Mouse (Mus musculus) CH12.LX (cell line): ENCODE results near the gene Fli1.

Experiments used
- CTCF ChIP-seq, 2 experiments: IDR thresholded peaks in 1 of 2; conservative IDR thresholded peaks in 1 of 2; 2 replicates each; pipeline ENCODE4 v1.5.1; 2011 to 2012; ENCODE audit warnings: low read depth in 2 of 2, low read length in 2 of 2, improper control_type of control experiment in 1 of 2, inconsistent platforms in 1 of 2, mild to moderate bottlenecking in 1 of 2, moderate library complexity in 1 of 2
- E2F4 ChIP-seq: IDR thresholded peaks from 2 replicates; pipeline ENCODE4 v1.6.1; 2011; ENCODE audit warnings: low read depth, low read length, improper control_type of control experiment; ENCODE audit not compliant: insufficient replicate concordance
- EP300 ChIP-seq: IDR thresholded peaks from 2 replicates; pipeline ENCODE4 v1.6.1; 2011; ENCODE audit warnings: low read length, improper control_type of control experiment
- ETS1 ChIP-seq: conservative IDR thresholded peaks from 2 replicates; pipeline ENCODE4 v1.6.1; 2012; ENCODE audit warnings: low read depth, mild to moderate bottlenecking, inconsistent platforms, low read length, improper control_type of control experiment, moderate library complexity
- MAFK ChIP-seq: IDR thresholded peaks from 2 replicates; pipeline ENCODE4 v1.6.1; 2011; ENCODE audit warnings: low read length, improper control_type of control experiment; ENCODE audit not compliant: insufficient replicate concordance
- MAX ChIP-seq: IDR thresholded peaks from 2 replicates; pipeline ENCODE4 v1.6.1; 2011; ENCODE audit warnings: low read length, improper control_type of control experiment
- MEF2A ChIP-seq: IDR thresholded peaks from 2 replicates; pipeline ENCODE4 v1.6.1; 2014; ENCODE audit warnings: low read depth, mild to moderate bottlenecking, inconsistent platforms, low read length, improper control_type of control experiment, borderline replicate concordance
- POLR2A ChIP-seq: IDR thresholded peaks from 2 replicates; pipeline ENCODE4 v1.6.1; 2011; ENCODE audit warnings: low read depth, mild to moderate bottlenecking, improper control_type of control experiment, low read length
- SIN3A ChIP-seq: IDR thresholded peaks from 2 replicates; pipeline ENCODE4 v1.6.1; 2012; ENCODE audit warnings: low read length, improper control_type of control experiment, inconsistent platforms
- TCF12 ChIP-seq: IDR thresholded peaks from 2 replicates; pipeline ENCODE4 v1.6.1; 2014; ENCODE audit warnings: low read depth, mild to moderate bottlenecking, inconsistent platforms, low read length, improper control_type of control experiment
- ZNF384 ChIP-seq: IDR thresholded peaks from 2 replicates; pipeline ENCODE4 v1.6.1; 2012; ENCODE audit warnings: low read depth, low read length, improper control_type of control experiment, inconsistent platforms

- no peak for TF ChIP-seq E2F4
- no peak for TF ChIP-seq TCF12
- no peak for TF ChIP-seq POLR2A
- no peak for TF ChIP-seq CTCF (conservative IDR thresholded peaks at IDR 0.05 in 1 of 2, IDR thresholded peaks at IDR 0.05 in 1 of 2; ENCODE audit: low read depth in 2 of 2, low read length in 2 of 2)
- TF ChIP-seq SIN3A, result no peak
- TF ChIP-seq ZNF384, result no peak
- no peak for TF ChIP-seq MEF2A
- no peak for TF ChIP-seq MAFK
- no peak for TF ChIP-seq ETS1
- TF ChIP-seq MAX, result no peak
- no peak for TF ChIP-seq EP300
Measured at GRCm38 (mm10) chr9:32444453-32445201, 98.0 kb downstream of the Fli1 start.
